Comparison of ENCODE assay signal across 22 mouse cellular contexts in genomic region chr9:15578946-15579345, GRCm38 (mm10). TPM values are rescaled to one million over a fixed set of nuclear protein-coding genes. Genes with fewer than 3 reads are reported as not detected.
A peak's percentile ranks its signal among the peaks of the same experiment; 100 is the strongest.
DNase-seq lines count a peak whose midpoint lies in the region; ATAC-seq and TF ChIP-seq lines count a peak whose summit lies in the region.
"Had no signal": no experiment of that assay in that cellular context is flagged by ENCODE, and none has a peak within 500 bp of the region (broad histone marks: within the 10 kb centered on the region; RNA-seq: fewer than 3 reads in every experiment).

No protein-coding gene starts in this region.

- WGBS in intestine, embryonic 14.5 days: 89% methylated on average over 9 of the region's 9 CpGs
- 91% methylated on average over 9 of the region's 9 CpGs for WGBS in intestine, embryonic 15.5 days
- WGBS in midbrain, embryonic 11.5 days: 94% methylated on average over 9 of the region's 9 CpGs
- WGBS in midbrain, embryonic 13.5 days: 93% methylated on average over 9 of the region's 9 CpGs
- 86% methylated on average over 9 of the region's 9 CpGs for WGBS in stomach, postnatal 0 days

- no peaks in the 10 kb centered on the region for H3K4me1 ChIP-seq in intestine, embryonic 14.5 days (replicated peaks; ENCODE audit: control insufficient read depth, insufficient read depth, low read length)
- no peaks in the 10 kb centered on the region for H3K4me1 ChIP-seq in intestine, embryonic 15.5 days (replicated peaks)
- no peaks in the 10 kb centered on the region for H3K4me1 ChIP-seq in midbrain, embryonic 11.5 days (ENCODE audit: control insufficient read depth, insufficient read depth, low read length)
- H3K4me1 ChIP-seq in midbrain, embryonic 13.5 days (replicated peaks): no peaks in the 10 kb centered on the region
- H3K4me1 ChIP-seq in stomach, postnatal 0 days (replicated peaks; ENCODE audit: control insufficient read depth, insufficient read depth): no peaks in the 10 kb centered on the region
- H3K4me1 ChIP-seq: embryonic facial prominence, embryonic 10.5 days; embryonic facial prominence, embryonic 12.5 days; forebrain, embryonic 13.5 days; forebrain, embryonic 15.5 days had no signal

- H3K9me3 ChIP-seq in intestine, embryonic 14.5 days (ENCODE audit: control insufficient read depth, low read length): no peaks in the 10 kb centered on the region
- H3K9me3 ChIP-seq in intestine, embryonic 15.5 days: no peaks in the 10 kb centered on the region
- H3K9me3 ChIP-seq in midbrain, embryonic 11.5 days (ENCODE audit: control insufficient read depth, low read length): no peaks in the 10 kb centered on the region
- peaks cover 3% of the 10 kb centered on the region; the same call in 1 of the 2 replicates for H3K9me3 ChIP-seq in midbrain, embryonic 13.5 days
- no peaks in the 10 kb centered on the region for H3K9me3 ChIP-seq in stomach, postnatal 0 days (ENCODE audit: control insufficient read depth, low read length)
- H3K9me3 ChIP-seq: embryonic facial prominence, embryonic 10.5 days; embryonic facial prominence, embryonic 12.5 days; forebrain, embryonic 13.5 days; forebrain, embryonic 15.5 days; G1E had no signal

- no peaks in the 10 kb centered on the region for H3K27me3 ChIP-seq in intestine, embryonic 14.5 days (replicated peaks; ENCODE audit: control insufficient read depth, insufficient read depth, low read length)
- H3K27me3 ChIP-seq in intestine, embryonic 15.5 days (replicated peaks): no peaks in the 10 kb centered on the region
- H3K27me3 ChIP-seq in midbrain, embryonic 11.5 days (ENCODE audit: control insufficient read depth, insufficient read depth, low read length): no peaks in the 10 kb centered on the region
- H3K27me3 ChIP-seq in midbrain, embryonic 13.5 days: no peaks in the 10 kb centered on the region
- H3K27me3 ChIP-seq in stomach, postnatal 0 days (ENCODE audit: control insufficient read depth, insufficient read depth, low read length): no peaks in the 10 kb centered on the region
- H3K27me3 ChIP-seq: embryonic facial prominence, embryonic 12.5 days; forebrain, embryonic 13.5 days; forebrain, embryonic 15.5 days had no signal

- H3K4me2 ChIP-seq in intestine, embryonic 14.5 days (ENCODE audit: low read length): no peak overlapping the region
- H3K4me2 ChIP-seq in intestine, embryonic 15.5 days (replicated peaks): no peak overlapping the region
- no peak overlapping the region for H3K4me2 ChIP-seq in midbrain, embryonic 11.5 days
- H3K4me2 ChIP-seq in midbrain, embryonic 13.5 days (replicated peaks): no peak overlapping the region
- no peak overlapping the region for H3K4me2 ChIP-seq in stomach, postnatal 0 days (replicated peaks; ENCODE audit: low read depth)
- H3K4me2 ChIP-seq: embryonic facial prominence, embryonic 12.5 days; forebrain, embryonic 13.5 days; forebrain, embryonic 15.5 days had no signal

- H3K36me3 ChIP-seq in intestine, embryonic 14.5 days (ENCODE audit: control insufficient read depth, insufficient read depth, low read length): no peaks in the 10 kb centered on the region
- H3K36me3 ChIP-seq in intestine, embryonic 15.5 days: no peaks in the 10 kb centered on the region
- no peaks in the 10 kb centered on the region for H3K36me3 ChIP-seq in midbrain, embryonic 11.5 days (ENCODE audit: control insufficient read depth, insufficient read depth, low read length)
- H3K36me3 ChIP-seq in midbrain, embryonic 13.5 days: no peaks in the 10 kb centered on the region
- no peaks in the 10 kb centered on the region for H3K36me3 ChIP-seq in stomach, postnatal 0 days (ENCODE audit: control insufficient read depth, insufficient read depth, low read length)
- H3K36me3 ChIP-seq: embryonic facial prominence, embryonic 10.5 days; embryonic facial prominence, embryonic 12.5 days; forebrain, embryonic 15.5 days; G1E had no signal

- TF ChIP-seq EP300 in stomach, postnatal 0 days (optimal IDR thresholded peaks at IDR 0.05): no peak

- peak; percentile 1 for DNase-seq in intestine, embryonic 14.5 days (ENCODE audit: low spot score)
- DNase-seq in midbrain, embryonic 11.5 days (ENCODE audit: low spot score, missing footprints): peak; percentile 12
- DNase-seq in stomach, postnatal 0 days (ENCODE audit: low spot score): peak; percentile 1
- DNase-seq in thymus, postnatal 0 days (ENCODE audit: low spot score): no peak
- DNase-seq: adrenal gland, adult 8-10 months; adrenal gland, postnatal 14 days; adrenal gland, postnatal 36 days; cerebellum, adult 11-12 months; cerebellum, adult 2 months; cerebellum, adult 9-10 months; cerebellum, postnatal 10 days; cerebellum, postnatal 25 days had no signal

- no peak overlapping the region for H3K4me3 ChIP-seq in intestine, embryonic 14.5 days (ENCODE audit: low read depth, low read length)
- H3K4me3 ChIP-seq in intestine, embryonic 15.5 days (replicated peaks): no peak overlapping the region
- H3K4me3 ChIP-seq in midbrain, embryonic 11.5 days (ENCODE audit: low read depth, low read length): no peak overlapping the region
- H3K4me3 ChIP-seq in midbrain, embryonic 13.5 days (replicated peaks): no peak overlapping the region
- no peak overlapping the region for H3K4me3 ChIP-seq in stomach, postnatal 0 days (ENCODE audit: low read depth, low read length)
- H3K4me3 ChIP-seq: embryonic facial prominence, embryonic 10.5 days; embryonic facial prominence, embryonic 12.5 days; forebrain, embryonic 13.5 days; forebrain, embryonic 15.5 days had no signal

- no peak for TF ChIP-seq CTCF in stomach, postnatal 0 days (IDR thresholded peaks at IDR 0.05; ENCODE audit: low read depth)

- H3K9ac ChIP-seq in intestine, embryonic 14.5 days (ENCODE audit: low read length): no peak overlapping the region
- no peak overlapping the region for H3K9ac ChIP-seq in intestine, embryonic 15.5 days
- no peak overlapping the region for H3K9ac ChIP-seq in midbrain, embryonic 11.5 days (ENCODE audit: low read length)
- H3K9ac ChIP-seq in midbrain, embryonic 13.5 days (replicated peaks): no peak overlapping the region
- H3K9ac ChIP-seq in stomach, postnatal 0 days (ENCODE audit: low read length): no peak overlapping the region
- H3K9ac ChIP-seq: embryonic facial prominence, embryonic 12.5 days; forebrain, embryonic 13.5 days; forebrain, embryonic 15.5 days had no signal

- ATAC-seq in intestine, embryonic 14.5 days (replicated peaks; ENCODE audit: low FRiP score, low TSS enrichment, low read depth): no peak
- ATAC-seq in intestine, embryonic 15.5 days: no peak
- ATAC-seq in midbrain, embryonic 11.5 days (ENCODE audit: low FRiP score): no peak
- ATAC-seq in midbrain, embryonic 13.5 days: no peak
- no peak for ATAC-seq in stomach, postnatal 0 days (ENCODE audit: low FRiP score, low TSS enrichment)
- ATAC-seq: activated CD4-positive, CD25-positive, alpha-beta regulatory T cell, adult 4 months; forebrain, embryonic 13.5 days; forebrain, embryonic 15.5 days; Patski had no signal

- H3K27ac ChIP-seq in intestine, embryonic 14.5 days (ENCODE audit: low read depth): no peak overlapping the region
- no peak overlapping the region for H3K27ac ChIP-seq in intestine, embryonic 15.5 days
- no peak overlapping the region for H3K27ac ChIP-seq in midbrain, embryonic 11.5 days (ENCODE audit: low read depth, low read length)
- no peak overlapping the region for H3K27ac ChIP-seq in midbrain, embryonic 13.5 days
- H3K27ac ChIP-seq in stomach, postnatal 0 days (replicated peaks): no peak overlapping the region
- H3K27ac ChIP-seq: embryonic facial prominence, embryonic 10.5 days; embryonic facial prominence, embryonic 12.5 days; forebrain, embryonic 13.5 days; forebrain, embryonic 15.5 days had no signal

RNA-seq across cellular contexts. Expression of gene Deup1, which starts 48.8 kb away (rescaled TPM):
- 0.12 and 0.26 TPM in 2 replicates for polyA plus RNA-seq in intestine, embryonic 14.5 days (2014; fragmentation: Nextera tagmentation; extraction: Ambion mirVana)
- polyA plus RNA-seq in intestine, embryonic 15.5 days (2015; fragmentation: Nextera tagmentation; extraction: Ambion mirVana): 0.16 and 0.25 TPM in 2 replicates
- 0.32 and 0.52 TPM in 2 replicates for polyA plus RNA-seq in midbrain, embryonic 11.5 days (2014; fragmentation: Nextera tagmentation; extraction: Ambion mirVana)
- 0.96 and 1.0 TPM in 2 replicates for polyA plus RNA-seq in midbrain, embryonic 13.5 days (2015; fragmentation: Nextera tagmentation; extraction: Ambion mirVana)
- polyA plus RNA-seq in stomach, postnatal 0 days (2015; fragmentation: Nextera tagmentation; extraction: Ambion mirVana): 0.05 and 0.11 TPM in 2 replicates
- polyA plus RNA-seq in thymus, postnatal 0 days (2015; fragmentation: Nextera tagmentation; extraction: Ambion mirVana): 0.31 and 0.62 TPM in 2 replicates
- polyA plus RNA-seq: C2C12, G1E, Patski had no signal
